Mouse (Mus musculus) large intestine, adult 2 months (tissue): ENCODE measurements at regions not wholly inside any gene's neighbourhood (a gene's known extent, or its start where the extent isn't known, plus 50 kb on each side); places are given as distances from the start of the nearest gene placed in this dataset.

Experiments used
- DNase-seq: peaks from one replicate; pipeline ENCODE4 v3.0.0-alpha.2; 2012; ENCODE audit warnings: low read depth, low spot score
- WGBS: fragments of 180-500 bp; shearing (Covaris S2); methylation state at CpG from one replicate; pipeline ENCODE4 v1.1.7; 2018; 5-methylcytosine and 5-hydroxymethylcytosine counted together

DNA sequence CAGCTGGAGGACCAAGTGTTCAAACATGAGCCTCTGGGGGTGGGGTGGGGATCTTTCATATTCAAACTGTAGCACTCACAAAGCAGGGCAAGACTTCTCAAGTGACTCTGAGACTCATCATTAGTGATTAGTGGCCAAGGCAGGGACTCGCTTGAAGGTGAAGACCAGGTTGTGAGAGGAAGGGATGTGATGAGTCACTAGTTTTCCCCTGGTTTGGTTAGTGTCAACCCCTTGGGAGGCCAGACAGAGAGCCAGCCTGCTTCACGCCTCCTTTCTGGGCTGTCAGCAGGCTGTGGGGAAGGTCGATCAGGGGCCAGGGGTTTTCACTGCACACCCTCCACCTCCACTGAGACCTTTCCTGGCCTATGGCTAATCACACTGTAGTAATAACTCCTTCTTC is 65.2 kb downstream of the Slc30a10 start:
- DNase-seq = no peak
- 64% methylated on average over 3 of the region's 3 CpGs for WGBS

DNA sequence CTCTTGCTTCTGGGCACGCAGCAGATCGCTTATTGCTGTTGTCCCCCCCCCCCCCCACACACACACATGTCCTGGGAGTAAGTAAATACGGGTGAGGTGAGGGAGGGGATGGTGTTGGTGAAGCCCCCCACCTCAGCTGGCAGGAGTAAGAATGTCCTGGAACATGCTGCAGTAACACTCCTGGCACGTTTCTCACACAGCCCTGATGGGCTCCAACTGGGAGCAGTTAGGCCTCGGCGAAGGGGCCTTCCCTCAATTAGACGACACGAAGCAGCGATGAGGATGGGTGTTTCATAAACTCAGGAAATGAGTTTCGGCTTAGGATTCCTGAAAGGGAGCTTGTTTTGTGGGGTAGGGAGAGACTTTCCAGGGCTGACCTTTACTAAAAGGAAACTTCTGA is 69.4 kb downstream of the Slc30a10 start:
- DNase-seq = no peak
- WGBS = 74% methylated on average over 10 of the region's 10 CpGs

DNA sequence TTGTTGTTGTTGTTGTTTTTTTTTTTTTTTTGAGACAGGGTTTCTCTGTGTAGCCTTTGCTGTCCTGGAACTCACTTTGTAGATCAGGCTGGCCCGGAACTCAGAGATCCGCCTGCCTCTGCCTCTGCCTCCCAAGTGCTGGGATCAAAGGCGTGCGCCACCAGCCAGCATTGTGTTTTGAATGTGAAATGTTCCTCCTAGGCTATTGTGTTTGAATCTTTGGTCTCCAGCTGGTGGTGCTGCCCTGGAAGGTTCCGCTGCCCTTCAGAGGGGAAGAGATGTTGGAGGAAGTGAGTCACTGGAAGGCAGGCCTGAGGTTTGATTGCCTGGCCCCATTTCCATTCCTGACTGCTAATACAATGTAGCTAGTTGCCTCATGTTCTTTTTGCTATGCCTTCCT is 78.8 kb downstream of the Slc30a10 start:
- DNase-seq = no peak
- WGBS = 94% methylated on average over 5 of the region's 5 CpGs

DNA sequence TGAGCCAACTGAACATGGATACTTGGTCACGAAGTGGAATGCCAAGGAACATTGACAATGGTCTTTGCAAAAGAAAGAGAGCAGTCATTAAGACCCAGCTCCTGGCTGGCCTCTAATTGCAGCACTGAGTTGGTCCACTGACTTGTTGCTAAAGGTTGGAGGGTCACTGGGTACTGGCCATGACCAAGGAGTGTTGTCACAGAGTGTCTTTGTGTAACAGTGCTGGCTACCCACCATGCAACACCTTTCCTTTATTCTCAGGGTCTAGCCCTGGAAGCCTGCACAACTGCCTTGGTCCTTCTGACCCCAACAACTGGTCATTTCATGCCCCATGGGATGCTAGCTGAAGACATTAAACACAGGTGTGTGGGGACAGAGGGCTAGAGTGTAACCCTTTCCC is 79.5 kb downstream of the Slc30a10 start:
- 82% methylated on average over 1 of the region's 1 CpGs for WGBS
- DNase-seq = no peak

DNA sequence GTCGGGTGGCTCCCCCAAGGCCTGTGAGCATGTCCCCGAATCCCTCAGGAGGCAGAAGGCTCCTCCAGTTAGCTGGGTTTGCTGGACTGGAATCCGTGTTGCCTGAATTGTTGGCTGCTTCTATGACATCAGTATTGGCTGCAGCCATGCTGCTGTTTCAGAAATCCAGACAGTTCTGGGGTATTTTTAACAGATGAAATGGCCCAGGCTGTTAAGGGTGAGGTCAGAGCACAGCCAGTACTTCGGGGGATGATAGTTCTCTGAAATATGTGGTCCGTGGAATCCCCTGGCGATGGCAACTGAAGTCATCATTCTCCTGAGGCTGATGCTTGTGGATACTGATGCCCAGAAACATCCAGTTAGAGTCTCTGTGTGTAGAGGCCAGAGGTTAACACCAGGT is 80.7 kb downstream of the Slc30a10 start:
- no peak for DNase-seq
- 71% methylated on average over 6 of the region's 6 CpGs for WGBS

DNA sequence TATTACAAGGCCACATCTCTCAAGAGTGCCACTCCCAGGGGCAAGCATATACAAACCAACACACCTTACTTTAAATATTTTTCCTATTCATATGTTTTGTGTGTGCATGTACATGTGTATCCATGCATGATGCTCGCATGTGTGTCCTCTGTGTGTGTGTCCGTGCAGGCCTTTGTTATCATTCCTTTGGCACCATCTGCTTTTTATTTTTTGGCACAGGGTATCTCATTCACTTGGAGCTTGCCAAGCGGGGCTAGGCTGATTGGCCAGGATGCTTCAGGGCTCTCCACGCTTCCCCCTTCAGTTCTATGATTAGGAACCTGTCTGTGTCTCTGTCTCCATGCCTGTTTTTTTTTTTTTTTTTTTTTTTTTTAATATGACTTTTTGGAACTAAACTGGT is 82.6 kb downstream of the Slc30a10 start:
- 90% methylated on average over 4 of the region's 4 CpGs for WGBS
- DNase-seq = no peak

DNA sequence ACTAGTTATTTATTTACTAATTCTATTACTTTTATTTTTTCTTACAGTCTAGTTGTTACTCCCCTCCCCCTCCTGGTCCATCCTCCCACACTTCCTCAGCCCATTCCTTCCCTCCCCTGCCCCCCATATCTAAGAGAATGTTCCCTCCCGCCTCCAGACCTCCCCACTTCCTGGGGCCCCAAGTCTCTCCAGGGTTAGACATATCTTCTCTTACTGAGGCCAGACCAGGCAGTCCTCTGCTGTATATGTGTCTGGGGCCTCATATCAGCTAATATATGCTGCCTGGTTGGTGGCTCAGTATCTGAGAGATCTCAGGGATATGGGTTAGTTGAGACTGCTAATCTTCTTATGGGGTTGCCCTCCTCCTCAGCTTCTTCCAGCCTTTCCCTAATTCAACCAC is 84.8 kb downstream of the Slc30a10 start:
- DNase-seq = no peak
- 55% methylated on average over 1 of the region's 1 CpGs for WGBS

DNA sequence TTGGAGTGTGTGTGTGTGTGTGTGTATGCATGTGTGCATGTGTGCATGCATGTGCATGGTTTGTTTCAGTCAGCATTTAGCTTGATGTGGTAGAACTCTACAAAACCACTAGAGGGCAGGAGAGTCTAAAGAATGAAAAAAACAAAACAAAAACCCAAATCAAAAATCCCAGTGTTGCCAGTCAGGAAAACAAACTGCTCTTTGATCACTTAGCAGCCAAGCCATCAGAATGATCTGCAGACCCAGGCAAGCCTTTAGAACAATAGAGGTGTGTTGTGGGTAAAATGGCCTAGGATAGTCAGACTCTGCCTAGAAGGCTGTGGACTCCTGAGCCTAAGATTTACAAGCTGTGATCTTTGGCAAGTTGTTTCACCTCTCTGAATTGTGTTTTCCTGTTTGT is 91.7 kb downstream of the Slc30a10 start:
- no peak for DNase-seq

DNA sequence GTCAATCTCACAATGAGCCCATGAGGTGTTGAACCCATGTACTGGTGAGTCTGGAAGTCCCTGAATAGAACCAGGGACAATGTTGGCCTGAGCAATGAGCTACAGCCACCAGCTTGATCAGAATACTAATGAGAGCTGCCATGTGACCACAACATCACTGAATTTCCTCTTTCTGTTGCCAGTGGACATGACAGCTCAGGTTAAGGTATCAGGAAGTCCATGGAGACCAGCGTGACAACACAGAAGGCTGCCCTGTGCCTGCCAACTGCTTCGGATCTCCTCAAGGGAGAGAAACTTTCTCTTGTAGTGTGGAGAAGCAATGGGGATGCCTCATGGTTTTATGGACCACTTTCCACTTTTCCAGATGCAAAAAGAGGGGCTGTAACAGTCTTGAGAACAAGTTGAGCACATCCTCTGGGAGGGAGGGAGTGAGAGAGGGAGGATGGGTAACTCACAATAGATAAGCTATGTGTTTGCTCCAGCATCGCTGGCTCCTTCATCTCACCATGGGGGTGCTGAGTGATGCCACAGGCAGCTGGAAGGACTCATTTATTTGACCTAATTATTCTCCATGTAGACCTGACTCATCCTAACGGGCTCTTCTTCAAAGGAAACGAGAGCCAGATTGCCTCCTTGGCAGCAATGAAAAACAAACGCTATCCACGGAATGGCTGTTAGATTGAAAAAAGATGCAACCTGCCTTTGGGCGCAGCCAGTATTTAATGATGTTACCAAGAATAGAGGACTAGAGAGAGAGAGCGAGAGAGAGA is 118.3 kb downstream of the Slc30a10 start:
- DNase-seq = no peak
- WGBS = 56% methylated on average over 9 of the region's 9 CpGs

DNA sequence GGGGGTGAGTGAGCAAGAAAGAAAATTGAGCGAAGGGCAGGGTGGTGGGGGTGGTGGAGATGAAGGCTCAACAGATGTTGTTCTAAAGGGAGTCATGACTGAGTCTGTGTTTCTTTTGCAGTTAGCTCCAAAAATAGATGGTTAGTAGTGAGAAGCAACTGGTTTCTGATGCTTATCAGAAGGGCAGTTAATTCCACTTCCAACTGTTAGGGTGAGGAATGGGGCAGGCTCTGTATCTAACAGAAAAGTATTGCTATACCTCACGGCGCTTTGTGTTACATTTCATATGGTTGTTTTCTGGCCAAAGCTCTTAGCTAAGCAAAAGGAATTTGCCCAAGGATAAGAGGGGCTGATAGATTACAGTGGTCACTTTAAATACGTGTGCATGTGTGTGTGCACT is 120.3 kb downstream of the Slc30a10 start:
- 71% methylated on average over 4 of the region's 4 CpGs for WGBS
- DNase-seq = no peak

DNA sequence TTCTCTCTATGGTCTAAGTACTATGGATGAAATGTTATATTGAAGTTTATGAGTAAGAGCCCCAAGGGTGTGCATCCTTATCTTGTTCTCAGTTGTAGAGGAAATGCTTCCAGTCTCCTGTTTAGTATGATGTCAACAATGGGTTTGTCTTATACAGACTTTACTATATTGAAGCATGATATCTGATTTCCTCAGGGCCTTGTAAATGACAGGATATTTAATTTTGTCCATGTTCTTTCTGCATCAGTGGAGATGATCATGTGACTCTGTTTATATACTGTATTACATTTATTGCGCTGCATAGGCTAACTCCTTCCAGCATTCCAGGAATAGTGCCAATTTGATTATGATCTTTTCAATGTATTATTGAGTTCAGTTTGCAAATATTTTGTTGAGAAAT is 125.2 kb downstream of the Slc30a10 start:
- WGBS = 46% methylated on average over 1 of the region's 1 CpGs
- DNase-seq = no peak

DNA sequence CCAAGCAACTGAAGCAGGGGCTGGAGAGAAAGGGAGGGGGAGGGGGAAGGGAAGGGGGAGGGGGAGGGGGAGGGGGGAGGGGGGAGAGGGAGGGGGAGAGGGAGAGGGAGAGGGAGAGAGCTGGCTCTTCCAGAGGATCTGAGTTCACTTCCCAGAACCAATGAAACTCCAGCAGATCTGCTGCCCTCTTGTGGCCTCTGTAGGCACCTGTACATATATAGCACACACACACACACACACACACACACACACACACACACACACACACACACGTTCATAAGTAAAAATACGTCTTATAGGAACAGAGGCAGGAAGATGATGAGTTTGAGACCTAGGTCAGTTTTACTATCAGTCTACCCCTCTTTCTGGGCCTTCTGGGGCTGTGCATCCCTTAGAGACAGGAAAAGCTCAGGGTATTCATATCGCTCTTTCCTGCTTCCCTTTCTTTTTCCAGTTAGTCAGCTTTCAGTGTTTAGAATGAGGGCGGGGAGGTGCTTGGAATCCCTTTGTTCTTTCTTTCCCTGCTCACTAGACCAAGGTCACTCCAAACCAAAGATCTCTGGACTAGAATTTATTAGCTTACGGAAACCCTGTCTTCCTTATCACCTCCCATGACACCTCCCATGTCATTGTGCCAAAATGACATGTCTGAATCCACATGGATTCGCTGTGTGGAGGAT is 130.7 kb downstream of the Slc30a10 start:
- DNase-seq = no peak
- 63% methylated on average over 6 of the region's 6 CpGs for WGBS

DNA sequence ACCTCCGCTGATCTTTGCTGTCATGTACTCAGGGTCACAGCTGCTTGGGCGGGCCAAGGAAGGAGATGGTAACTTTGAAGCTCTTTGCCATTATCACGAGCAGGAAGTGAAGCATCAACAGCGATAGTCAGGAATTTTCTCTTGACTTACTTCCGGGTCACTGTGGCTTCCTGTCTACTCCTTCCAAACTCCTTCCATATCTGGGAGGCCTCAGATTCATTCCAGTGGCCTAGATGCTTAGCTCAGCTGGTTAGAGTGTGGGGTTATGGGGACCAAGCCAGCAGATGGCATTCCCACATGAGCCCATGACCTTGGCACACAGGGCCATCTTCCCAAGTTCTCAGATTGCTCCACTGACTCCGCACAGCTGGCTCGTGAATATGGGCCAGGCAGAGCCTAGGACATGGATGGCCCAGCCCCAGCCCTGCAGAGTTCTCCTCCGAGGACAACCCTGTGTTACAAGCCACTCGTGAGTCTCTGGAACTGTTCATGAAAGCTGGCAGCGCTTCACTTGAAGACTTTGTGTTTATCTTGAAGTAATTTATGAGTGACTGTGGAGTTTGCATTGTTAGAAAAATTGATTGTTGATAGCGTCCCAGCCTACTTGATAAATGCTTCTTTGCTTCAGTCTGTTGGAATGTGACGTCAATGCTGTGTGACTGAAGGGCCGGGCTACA is 133.2 kb downstream of the Slc30a10 start:
- no peak for DNase-seq
- 66% methylated on average over 13 of the region's 13 CpGs for WGBS

DNA sequence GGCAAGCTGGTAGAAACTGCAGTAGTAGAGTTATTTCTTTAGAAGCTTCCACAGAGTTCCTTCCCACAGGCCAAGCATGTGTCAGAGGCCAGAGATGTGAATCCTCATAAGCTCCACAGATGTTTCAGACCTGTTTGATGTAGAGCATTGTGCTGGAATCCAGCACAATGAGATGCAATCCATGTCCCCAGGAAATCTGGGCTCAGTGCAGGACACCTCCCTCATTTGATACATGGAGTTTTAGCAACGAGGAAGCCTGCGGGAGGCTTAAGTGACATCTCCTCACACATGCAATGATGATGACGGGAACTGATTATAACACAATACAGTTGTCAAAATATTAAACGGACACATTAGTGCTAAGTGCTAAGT is 133.7 kb downstream of the Slc30a10 start:
- 84% methylated on average over 4 of the region's 4 CpGs for WGBS
- DNase-seq = no peak

DNA sequence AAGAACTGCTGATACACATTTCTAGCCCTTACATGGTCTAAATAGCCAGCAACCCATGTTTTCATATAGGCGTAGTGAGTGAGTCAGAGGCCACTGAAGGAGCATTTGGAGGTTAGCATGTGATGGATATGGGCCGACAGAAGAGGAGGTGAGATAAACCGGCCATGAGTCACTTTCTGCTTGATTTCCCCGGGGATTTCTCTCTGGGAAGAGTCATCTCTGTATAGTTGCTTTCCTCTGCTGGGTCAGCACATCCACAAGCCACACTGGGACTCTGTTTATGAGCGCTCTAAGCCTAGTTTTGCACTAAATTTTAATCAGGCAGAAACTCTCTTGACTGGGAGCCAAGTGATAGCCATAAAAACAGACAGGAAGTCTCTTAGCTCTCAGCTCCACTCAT is 142.2 kb downstream of the Slc30a10 start:
- no peak for DNase-seq
- WGBS = 69% methylated on average over 5 of the region's 5 CpGs

DNA sequence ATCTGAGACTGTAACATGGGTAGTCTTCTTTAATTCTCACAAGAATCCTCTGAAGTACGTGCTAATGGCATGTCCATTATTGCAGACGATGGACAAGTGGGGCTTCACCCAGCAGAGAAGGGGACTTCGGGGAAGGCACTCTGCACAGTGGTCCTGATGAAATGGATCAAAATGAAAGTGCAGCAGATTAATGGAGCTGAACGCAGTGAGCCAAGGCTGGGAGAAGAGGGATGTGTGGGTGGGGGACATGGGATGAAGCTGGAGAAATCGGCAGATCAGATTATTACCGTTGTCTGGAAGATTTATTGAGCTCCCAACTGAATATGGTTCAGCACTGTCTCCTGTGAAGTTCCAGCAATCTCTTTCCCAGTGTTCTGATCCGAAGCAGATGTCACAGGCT is 143.9 kb downstream of the Slc30a10 start:
- WGBS = 79% methylated on average over 7 of the region's 7 CpGs
- no peak for DNase-seq

DNA sequence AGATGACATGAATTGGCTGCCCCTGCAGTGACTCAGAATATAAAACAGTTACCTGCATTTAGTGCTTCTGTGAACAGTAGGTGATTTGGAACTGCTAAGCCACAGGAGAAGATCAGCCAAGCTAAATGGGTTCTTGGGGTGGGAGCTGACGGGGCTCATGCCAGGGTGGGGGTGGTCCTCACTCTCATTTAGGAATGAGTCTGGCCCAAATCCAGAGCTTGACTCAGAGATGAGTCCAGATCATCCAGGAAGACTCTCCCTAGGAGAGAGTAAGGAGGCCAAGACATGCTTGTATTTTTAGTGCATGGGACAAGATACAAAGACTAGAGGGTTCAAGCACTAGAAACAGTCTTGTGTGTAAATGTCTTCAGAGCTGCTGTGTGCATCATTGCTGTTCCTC is 146.5 kb downstream of the Slc30a10 start:
- no peak for DNase-seq
- 63% methylated on average over 1 of the region's 1 CpGs for WGBS

DNA sequence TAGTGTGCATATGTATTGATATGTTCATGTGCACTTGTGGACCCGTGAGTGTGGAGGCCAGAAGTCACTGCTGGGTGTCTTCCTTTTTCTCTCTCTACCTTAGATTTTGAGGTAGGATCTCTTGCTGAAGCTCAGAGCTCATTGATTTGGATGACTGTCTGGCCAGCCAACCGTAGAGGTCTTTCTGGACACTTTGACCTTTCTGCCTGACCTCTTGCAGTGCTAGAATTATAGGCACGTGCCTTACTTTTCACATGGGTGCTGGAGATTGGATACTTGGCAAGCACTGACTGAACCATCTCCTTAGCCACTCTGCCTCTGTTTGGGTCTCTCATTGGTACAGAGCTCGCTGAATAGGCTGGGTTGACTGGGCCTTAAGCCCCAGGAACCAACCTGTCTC is 151.3 kb downstream of the Slc30a10 start:
- DNase-seq = no peak
- 83% methylated on average over 4 of the region's 4 CpGs for WGBS

DNA sequence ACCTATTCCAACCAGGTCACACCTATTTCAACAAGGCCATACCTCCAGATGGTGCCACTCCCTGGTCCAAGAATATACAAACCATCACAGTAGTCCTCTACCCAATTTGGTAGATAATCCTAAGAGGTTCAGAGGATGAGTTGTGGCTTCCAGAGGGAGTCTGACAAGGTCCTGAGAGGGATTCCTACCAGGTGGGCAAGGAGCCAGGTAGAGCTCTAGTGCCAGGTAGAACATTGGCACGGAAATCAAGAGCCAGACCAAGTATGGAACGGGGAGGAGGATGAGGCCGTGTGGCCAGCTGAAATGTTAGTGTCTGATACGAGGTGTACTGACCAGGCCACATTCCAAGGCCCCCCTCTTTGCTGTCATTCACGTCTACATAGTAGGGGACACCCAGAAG is 153.0 kb downstream of the Slc30a10 start:
- no peak for DNase-seq
- WGBS = 76% methylated on average over 5 of the region's 5 CpGs

DNA sequence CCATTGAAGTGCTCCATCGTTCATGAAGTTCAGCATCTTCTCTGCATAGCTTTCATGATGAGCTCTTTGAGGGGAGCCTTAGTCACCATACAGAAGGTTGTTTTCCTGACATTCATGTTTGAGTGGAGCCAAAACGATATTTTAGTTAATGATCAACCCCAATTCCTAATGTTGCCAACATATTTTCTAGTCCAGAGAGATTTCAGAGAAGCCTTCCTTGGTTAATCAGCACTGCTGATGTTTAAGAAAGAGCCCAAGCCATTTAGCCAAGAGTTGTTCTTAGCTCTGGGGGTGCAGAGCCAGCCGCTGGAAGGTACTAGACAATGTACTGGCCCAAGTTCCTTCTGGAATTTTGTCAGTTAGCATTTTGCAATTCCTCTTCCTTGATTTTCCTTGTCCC is 153.8 kb downstream of the Slc30a10 start:
- DNase-seq = no peak
- WGBS = 61% methylated on average over 3 of the region's 3 CpGs

DNA sequence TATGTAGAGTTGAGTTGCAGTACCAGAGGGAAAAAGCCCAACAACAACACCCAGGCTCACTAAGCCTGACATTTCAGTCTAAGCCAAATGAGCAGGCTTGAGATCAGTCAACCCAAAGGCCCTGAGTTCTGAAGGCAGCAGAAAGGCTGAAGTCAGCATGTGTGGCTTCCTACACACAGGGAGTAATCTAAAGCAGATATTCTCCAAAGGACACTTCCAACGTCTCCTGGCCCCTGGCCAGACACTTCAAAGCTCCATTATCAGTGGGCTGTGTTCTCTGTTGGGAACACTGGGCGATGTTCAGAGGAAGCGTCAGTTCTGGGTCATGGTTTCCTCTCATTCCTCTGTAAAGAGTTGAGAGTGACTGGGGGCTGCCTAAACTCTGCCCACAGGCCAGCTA is 155.9 kb downstream of the Slc30a10 start:
- 54% methylated on average over 3 of the region's 3 CpGs for WGBS
- no peak for DNase-seq
